Mouse (Mus musculus): ENCODE results near the gene Klhl33. TPM values are rescaled to one million over a fixed set of nuclear protein-coding genes. Genes with fewer than 3 reads are reported as not detected.
"Not testable (repeated sequence)": the region's sequence is repeated elsewhere in the genome, so short reads cannot be mapped to it uniquely, and the experiment has no call there.

The Klhl33 gene
- total RNA-seq (2015; ENCODE audit: low replicate concordance) = not detected in 2 replicates
- not detected in 2 replicates for total RNA-seq (2017; ENCODE audit: low replicate concordance)

DNA sequence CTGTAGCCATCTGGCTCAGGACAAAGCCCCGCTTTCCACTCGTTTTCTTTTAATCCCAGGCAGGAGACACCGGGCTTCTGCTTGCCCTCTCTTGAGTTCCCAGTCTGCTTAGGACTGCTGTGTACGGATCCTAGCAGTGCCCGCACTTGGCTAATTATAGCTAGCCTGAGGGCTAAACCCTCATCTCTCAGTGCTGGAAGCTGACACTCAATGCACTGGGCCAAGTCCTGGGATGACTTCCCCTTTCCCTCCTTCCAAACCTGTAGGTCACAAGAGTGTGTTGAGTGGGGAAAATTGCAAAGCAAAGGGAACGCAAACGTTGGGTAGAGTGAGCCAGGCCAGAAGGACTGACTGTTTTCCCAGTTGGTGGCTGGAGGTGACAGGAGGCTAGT lies at the start of gene Klhl33:
Gene Klhl33, minus strand, starts transcription at position 134 of the 392 bp plus-strand sequence.
- no peak for ATAC-seq (replicated peaks; ENCODE audit: low FRiP score, poor library complexity, severe bottlenecking)

DNA sequence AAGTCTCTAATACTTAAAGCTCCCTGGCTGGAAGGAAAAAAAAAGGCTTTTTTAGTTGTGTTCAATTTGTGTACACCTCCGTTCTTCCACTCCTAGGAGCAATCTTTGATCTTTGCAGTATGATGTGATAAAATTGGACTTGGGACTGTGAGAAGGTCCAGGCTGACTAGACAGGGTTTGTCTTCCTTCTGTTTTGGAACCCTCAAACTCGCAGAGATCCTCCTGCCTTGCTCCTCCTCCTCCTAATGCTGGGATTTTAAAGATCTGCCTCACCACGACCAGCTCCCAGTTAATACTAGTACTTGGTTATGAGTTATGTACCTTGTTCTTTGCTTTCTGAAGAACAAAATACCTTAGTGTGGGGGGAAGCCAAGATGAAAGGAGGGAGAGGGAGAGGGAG lies 48.2 kb upstream of the Klhl33 start:
- not testable (repeated sequence) for ATAC-seq (replicated peaks; ENCODE audit: low FRiP score, poor library complexity, severe bottlenecking)

DNA sequence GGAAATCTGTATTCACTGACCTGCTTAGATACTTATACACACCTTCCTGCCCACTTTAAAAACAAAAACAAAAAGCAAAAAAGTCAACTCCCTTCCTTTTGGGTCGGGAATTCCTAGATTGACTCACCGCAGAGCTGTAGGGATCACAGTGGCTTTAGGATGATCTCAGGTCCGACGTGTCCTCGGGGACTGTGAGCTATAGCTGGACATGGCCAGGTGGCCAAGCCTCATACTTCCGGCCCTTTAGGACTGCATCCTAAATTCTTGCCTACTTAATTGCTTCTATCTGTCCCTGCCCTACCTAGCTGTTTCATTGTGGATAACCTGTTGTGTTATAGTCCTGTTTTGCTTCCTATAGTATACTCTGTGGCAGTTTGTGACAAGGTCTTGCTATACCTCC lies 47.8 kb upstream of the Klhl33 start:
- ATAC-seq (replicated peaks; ENCODE audit: low FRiP score, poor library complexity, severe bottlenecking) = not testable (repeated sequence)

DNA sequence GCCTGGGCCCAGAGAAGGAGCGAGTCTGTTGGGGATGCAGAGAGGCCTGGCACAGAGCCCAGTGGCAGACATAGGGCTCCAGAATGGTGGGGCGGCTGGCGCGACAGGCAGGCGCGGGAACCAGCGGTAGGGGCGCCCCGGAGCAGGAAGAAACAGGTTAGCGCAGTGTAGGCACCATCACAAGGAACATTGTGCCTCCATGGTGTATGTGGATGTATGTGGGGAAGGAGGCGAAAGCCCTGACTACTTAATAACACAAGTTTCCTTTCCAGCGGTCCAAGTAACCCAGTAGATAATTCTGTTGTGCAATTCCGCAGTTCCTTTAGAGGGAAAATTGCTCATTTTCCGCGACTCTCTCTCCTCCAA lies 47.3 kb upstream of the Klhl33 start:
- peak; percentile 86 for ATAC-seq (replicated peaks; ENCODE audit: low FRiP score, poor library complexity, severe bottlenecking)

- ATAC-seq (replicated peaks; ENCODE audit: low FRiP score, poor library complexity, severe bottlenecking) = peak; percentile 89
Observed at GRCm38 (mm10) chr14:50943932-50944667, 46.8 kb upstream of the Klhl33 start, which contains the start of gene Gm49342. TSS of gene Gm49342 (plus strand) at chr14:50944517.

- ATAC-seq (replicated peaks; ENCODE audit: low FRiP score, poor library complexity, severe bottlenecking) = no peak
Observed at GRCm38 (mm10) chr14:50938940-50939339, 41.6 kb upstream of the Klhl33 start.

- no peak for ATAC-seq (replicated peaks; ENCODE audit: low FRiP score, poor library complexity, severe bottlenecking)
Observed at GRCm38 (mm10) chr14:50938119-50938908, 41.0 kb upstream of the Klhl33 start.

GRCm38 (mm10) chr14:50936649-50937048 lies 39.3 kb upstream of the Klhl33 start:
- ATAC-seq (replicated peaks; ENCODE audit: low FRiP score, poor library complexity, severe bottlenecking) = no peak

- peak; percentile 63; the same call in 1 of the 2 replicates for ATAC-seq (replicated peaks; ENCODE audit: low FRiP score, poor library complexity, severe bottlenecking)
Observed at GRCm38 (mm10) chr14:50931493-50932020, 34.2 kb upstream of the Klhl33 start.

- ATAC-seq (replicated peaks; ENCODE audit: low FRiP score, poor library complexity, severe bottlenecking) = peak; percentile 94
Observed at GRCm38 (mm10) chr14:50930754-50931492, 33.6 kb upstream of the Klhl33 start, which contains the start of the genes Pip4p1 and Pnp. TSS of gene Pip4p1 (minus strand) at chr14:50930856. TSS of gene Pnp (plus strand) at chr14:50931082.

GRCm38 (mm10) chr14:50930377-50930753 lies 33.1 kb upstream of the Klhl33 start:
- ATAC-seq (replicated peaks; ENCODE audit: low FRiP score, poor library complexity, severe bottlenecking) = peak; percentile 57

GRCm38 (mm10) chr14:50929951-50930350 lies 32.6 kb upstream of the Klhl33 start:
- ATAC-seq (replicated peaks; ENCODE audit: low FRiP score, poor library complexity, severe bottlenecking) = no peak

DNA sequence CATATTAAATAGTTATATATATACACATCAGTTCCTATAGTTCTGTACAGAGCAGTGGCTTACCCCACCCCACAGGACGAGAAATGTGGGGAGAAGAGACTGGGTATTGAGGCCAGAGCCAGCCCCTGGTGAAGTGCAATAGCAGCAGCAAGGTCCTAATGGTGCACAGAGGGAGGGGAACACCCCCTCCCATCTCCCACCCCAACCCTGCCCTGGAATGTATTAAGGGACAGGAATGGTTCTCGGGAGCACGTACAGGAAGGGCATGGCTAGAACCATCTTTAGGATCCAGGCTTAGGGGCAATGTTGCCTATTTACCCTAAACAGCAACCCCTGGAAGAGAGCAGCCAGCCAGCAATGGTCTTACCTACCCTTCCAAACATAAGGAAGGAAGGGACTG lies 30.1 kb upstream of the Klhl33 start:
- ATAC-seq (replicated peaks; ENCODE audit: low FRiP score, poor library complexity, severe bottlenecking) = no peak

DNA sequence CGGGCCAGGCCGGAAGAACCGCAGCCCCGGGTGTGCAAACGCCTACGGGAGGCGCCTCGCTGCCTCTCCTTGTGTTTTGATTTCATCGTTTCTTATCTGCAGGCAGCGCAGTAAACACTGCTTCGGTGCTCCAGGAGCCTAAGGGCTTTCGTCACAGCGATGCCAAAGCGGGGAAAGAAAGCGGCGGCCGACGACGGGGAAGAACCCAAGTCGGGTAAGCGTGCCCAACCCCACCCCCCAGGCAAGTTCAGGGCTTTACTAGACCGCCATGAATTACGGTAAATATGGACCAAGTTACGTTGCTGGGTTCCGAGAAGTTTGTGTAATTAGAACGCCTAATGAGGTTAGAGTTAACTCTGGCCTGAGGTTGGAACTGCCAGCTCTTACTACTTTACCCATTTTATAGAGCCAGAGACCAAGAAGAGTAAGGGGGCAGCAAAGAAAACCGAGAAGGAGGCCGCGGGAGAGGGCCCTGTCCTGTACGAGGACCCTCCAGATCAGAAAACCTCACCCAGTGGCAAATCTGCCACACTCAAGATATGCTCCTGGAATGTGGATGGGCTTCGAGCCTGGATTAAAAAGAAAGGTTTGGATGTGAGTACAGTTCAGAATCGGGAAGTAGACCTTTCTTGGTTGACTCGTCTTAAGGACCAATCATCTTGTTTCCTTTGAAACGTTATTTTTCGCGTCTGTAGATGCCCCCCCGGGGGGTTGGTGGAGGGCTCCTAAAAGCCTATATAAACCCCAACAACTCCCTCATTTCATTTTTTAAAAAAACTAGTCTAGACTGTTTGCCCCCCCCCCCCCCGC lies 28.0 kb upstream of the Klhl33 start:
- ATAC-seq (replicated peaks; ENCODE audit: low FRiP score, poor library complexity, severe bottlenecking) = peak; percentile 61

DNA sequence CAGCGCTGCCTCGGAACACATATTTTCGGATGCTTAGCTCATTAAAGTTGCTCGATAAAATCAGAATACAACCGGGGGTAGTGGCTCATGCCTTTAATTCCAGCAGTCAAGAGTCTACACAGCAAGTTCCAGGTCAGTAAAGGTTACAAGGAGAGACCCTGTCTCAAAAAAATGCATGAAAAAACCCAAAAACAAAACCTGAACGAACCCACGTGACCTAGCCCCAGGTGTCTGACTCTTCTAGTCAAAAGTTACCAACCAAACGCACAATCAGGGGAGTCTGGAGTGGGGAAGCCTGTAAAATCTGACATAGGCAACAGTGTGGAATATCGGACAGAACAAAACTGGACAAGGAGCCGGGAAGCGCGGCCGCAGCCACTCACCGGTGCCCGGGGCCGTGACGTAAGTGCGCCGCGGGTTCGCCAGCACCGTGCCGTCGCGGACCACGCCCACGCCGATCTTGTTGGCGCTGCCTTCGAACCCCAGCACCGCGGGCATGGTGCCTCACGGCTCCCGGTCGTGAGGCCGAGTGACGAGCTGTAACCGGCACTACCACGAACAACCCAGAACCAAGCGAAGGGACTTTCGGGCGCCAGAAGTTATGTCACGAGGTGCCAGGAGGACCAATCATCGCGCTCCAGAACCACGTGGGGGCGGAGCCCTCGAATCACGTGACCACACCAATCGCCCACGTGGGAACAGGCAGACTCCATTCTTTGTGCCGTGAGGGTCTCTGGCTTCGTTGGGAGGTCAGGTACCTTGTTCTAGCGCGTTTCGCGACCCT lies 27.2 kb upstream of the Klhl33 start, which contains the start of the genes Osgep and Apex1:
Gene Osgep, minus strand, starts transcription at position 613 of the 784 bp plus-strand sequence.
Gene Apex1, plus strand, starts transcription at position 688 of the 784 bp plus-strand sequence.
- peak; percentile 90 for ATAC-seq (replicated peaks; ENCODE audit: low FRiP score, poor library complexity, severe bottlenecking)

DNA sequence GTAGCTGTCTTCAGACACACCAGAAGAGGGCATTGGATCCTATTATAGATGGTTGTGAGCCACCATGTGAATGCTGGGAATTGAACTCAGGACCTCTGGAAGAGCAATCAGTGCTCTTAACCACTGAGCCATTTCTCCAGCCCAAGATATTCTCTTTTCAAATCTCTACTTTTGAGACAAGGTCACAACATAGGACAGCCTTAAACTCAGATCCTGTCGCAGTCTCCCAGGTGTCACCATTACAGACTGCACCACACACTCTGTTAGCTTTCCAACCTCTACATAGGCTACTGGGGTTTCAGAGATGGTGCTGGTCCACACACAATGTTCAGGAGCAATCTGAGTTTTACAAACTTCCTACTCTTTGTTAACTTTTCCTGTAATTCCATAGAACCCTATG lies 26.1 kb upstream of the Klhl33 start:
- not testable (repeated sequence) for ATAC-seq (replicated peaks; ENCODE audit: low FRiP score, poor library complexity, severe bottlenecking)

- ATAC-seq (replicated peaks; ENCODE audit: low FRiP score, poor library complexity, severe bottlenecking) = no peak
Observed at GRCm38 (mm10) chr14:50911356-50911755, 14.0 kb upstream of the Klhl33 start.

DNA sequence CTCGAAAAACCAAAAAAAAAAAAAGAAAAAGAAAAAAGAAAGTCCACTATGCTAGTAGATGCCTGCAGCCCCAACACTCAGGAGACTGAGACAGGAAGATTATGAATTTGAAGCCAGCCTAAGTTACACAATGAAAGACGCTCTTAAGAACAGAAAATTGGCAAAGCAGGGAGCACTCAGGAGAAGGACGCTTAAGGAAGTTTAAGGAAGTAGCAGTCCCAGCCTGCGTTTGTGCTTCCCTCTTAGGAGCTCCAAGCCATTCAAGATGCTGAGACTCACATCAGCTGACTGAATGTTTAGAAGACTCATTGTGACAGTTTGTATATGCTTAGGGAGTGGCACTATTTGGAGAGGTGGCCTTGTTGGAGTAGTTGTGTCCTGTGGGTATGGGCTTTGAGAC lies 10.8 kb upstream of the Klhl33 start:
- no peak for ATAC-seq (replicated peaks; ENCODE audit: low FRiP score, poor library complexity, severe bottlenecking)

Measured in erythroid progenitor cell, adult 5-6 weeks (primary cell).